Mouse (Mus musculus) limb, embryonic 13.5 days (tissue): ENCODE data around the gene Tmcc1. TPM values are rescaled to one million over a fixed set of nuclear protein-coding genes. Genes with fewer than 3 reads are reported as not detected.
"Not testable (repeated sequence)": the region's sequence is repeated elsewhere in the genome, so short reads cannot be mapped to it uniquely, and the experiment has no call there.

Experiments used
- ATAC-seq: fragments of 200-750 bp; cut with Nextera tagmentation; 2 replicates; pipeline ENCODE4 v1.8.0; 2017; ENCODE audit warnings: low read depth, moderate number of reproducible peaks, moderate TSS enrichment; ENCODE audit not compliant: low FRiP score
- H3K27ac ChIP-seq: fragments of 300-500 bp; sonication (generic); 2 replicates; pipeline ENCODE4 v1.5.1; 2015; ENCODE audit warnings: inconsistent platforms, mild to moderate bottlenecking, moderate library complexity
- H3K27me3 ChIP-seq: fragments of 300-500 bp; sonication (generic); 2 replicates; pipeline ENCODE4 v1.6.1; 2015; ENCODE audit warnings: mild to moderate bottlenecking, inconsistent platforms
- H3K36me3 ChIP-seq: fragments of 300-500 bp; sonication (generic); 2 replicates; pipeline ENCODE4 v1.6.1; 2015; ENCODE audit warnings: inconsistent platforms, mild to moderate bottlenecking, moderate library complexity
- H3K4me1 ChIP-seq: fragments of 300-500 bp; sonication (generic); 2 replicates; pipeline ENCODE4 v1.6.1; 2015; ENCODE audit warnings: inconsistent platforms
- H3K4me2 ChIP-seq: fragments of 300-500 bp; sonication (generic); replicated peaks from 2 replicates; pipeline ENCODE4 v1.6.1; 2015; ENCODE audit warnings: inconsistent platforms, mild to moderate bottlenecking, moderate library complexity
- H3K4me3 ChIP-seq: fragments of 300-500 bp; sonication (generic); 2 replicates; pipeline ENCODE4 v1.5.1; 2015; ENCODE audit warnings: moderate library complexity, mild to moderate bottlenecking, inconsistent platforms
- H3K9ac ChIP-seq: fragments of 300-500 bp; sonication (generic); 2 replicates; pipeline ENCODE4 v1.6.1; 2015; ENCODE audit warnings: mild to moderate bottlenecking, inconsistent platforms
- H3K9me3 ChIP-seq: fragments of 300-500 bp; sonication (generic); 2 replicates; pipeline ENCODE4 v1.6.1; 2016; ENCODE audit warnings: inconsistent platforms
- WGBS: fragments of 180-500 bp; shearing (Covaris S2); methylation state at CpG from one replicate; pipeline ENCODE4 v1.1.7; 2015; 5-methylcytosine and 5-hydroxymethylcytosine counted together
- polyA plus RNA-seq: library from polyadenylated mRNA; unstranded; fragments of >200 nt; fragmentation: Nextera tagmentation; extraction: Ambion mirVana; gene quantifications from 2 replicates; pipeline ENCODE4 v1.2.1, GENCODE M21; 2015

The Tmcc1 gene
- polyA plus RNA-seq, 1 experiment from 2014 or later, result 18.8 TPM

GRCm38 (mm10) chr6:116070558-116070957, 122.7 kb downstream of the Tmcc1 start:
- WGBS, result 90% methylated on average over 3 of the region's 3 CpGs

GRCm38 (mm10) chr6:116063516-116063915, 129.8 kb downstream of the Tmcc1 start:
- no peak overlapping the region for H3K4me2 ChIP-seq

More at GRCm38 (mm10) chr6:116070558-116070957, 122.7 kb downstream of the Tmcc1 start:
- no peaks in the 10 kb centered on the region for H3K27me3 ChIP-seq
- no peak overlapping the region for H3K27ac ChIP-seq
- no peaks in the 10 kb centered on the region for H3K9me3 ChIP-seq
- H3K4me1 ChIP-seq, result no peaks in the 10 kb centered on the region
- no peak overlapping the region for H3K4me2 ChIP-seq
- H3K36me3 ChIP-seq, result no peaks in the 10 kb centered on the region
- ATAC-seq, result no peak
- no peak overlapping the region for H3K4me3 ChIP-seq
- no peak overlapping the region for H3K9ac ChIP-seq

DNA sequence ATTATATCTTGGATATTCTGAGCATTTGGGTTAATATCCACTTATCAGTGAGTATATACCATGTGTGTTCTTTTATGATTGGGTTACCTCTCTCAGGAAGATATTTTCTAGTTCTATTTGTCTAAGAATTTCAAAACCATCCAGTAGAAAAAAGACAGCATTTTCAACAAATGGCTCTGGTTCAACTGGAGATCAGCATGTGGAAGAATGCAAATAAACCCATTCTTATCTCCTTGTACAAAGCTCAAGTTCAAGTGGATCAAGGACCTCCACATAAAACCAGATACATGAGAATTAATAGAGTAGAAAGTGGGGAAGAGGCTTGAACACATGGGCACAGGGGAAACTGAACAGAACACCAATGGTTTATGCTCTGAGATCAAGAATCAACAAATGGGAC, 133.7 kb downstream of the Tmcc1 start:
- not testable (repeated sequence) for ATAC-seq, H3K27ac ChIP-seq, H3K4me2 ChIP-seq, H3K4me3 ChIP-seq, H3K27me3 ChIP-seq, H3K36me3 ChIP-seq, H3K9me3 ChIP-seq, H3K4me1 ChIP-seq, H3K9ac ChIP-seq

More at GRCm38 (mm10) chr6:116063516-116063915, 129.8 kb downstream of the Tmcc1 start:
- 86% methylated on average over 1 of the region's 1 CpGs for WGBS
- Histone ChIP-seq H3K9ac (no peak overlapping the region), H3K27me3 (no peaks in the 10 kb centered on the region), H3K4me3 (no peak overlapping the region), H3K27ac (no peak overlapping the region), H3K4me1 (no peaks in the 10 kb centered on the region), H3K36me3 (no peaks in the 10 kb centered on the region), H3K9me3 (no peaks in the 10 kb centered on the region)
- no peak for ATAC-seq

GRCm38 (mm10) chr6:116058541-116059300, 134.6 kb downstream of the Tmcc1 start:
- Histone ChIP-seq H3K4me1 (0 out of 2 replicates have a peak, but pooled peaks cover 10% of the 10 kb centered on the region), H3K4me2 (no peak overlapping the region), H3K36me3 (no peaks in the 10 kb centered on the region), H3K9ac (no peak overlapping the region), H3K27me3 (no peaks in the 10 kb centered on the region), H3K4me3 (no peak overlapping the region), H3K9me3 (no peaks in the 10 kb centered on the region), H3K27ac (no peak overlapping the region)
- ATAC-seq, result no peak
- 73% methylated on average over 3 of the region's 3 CpGs for WGBS

- ATAC-seq, result no peak
Observed at GRCm38 (mm10) chr6:116056676-116057264, 136.5 kb downstream of the Tmcc1 start.

GRCm38 (mm10) chr6:116055766-116056165, 137.5 kb downstream of the Tmcc1 start:
- H3K9me3 ChIP-seq, result no peaks in the 10 kb centered on the region
- no peak overlapping the region for H3K9ac ChIP-seq
- H3K36me3 ChIP-seq, result no peaks in the 10 kb centered on the region
- WGBS, result 93% methylated on average over 2 of the region's 2 CpGs
- no peak overlapping the region for H3K4me2 ChIP-seq
- no peak for ATAC-seq
- no peaks in the 10 kb centered on the region for H3K27me3 ChIP-seq
- H3K4me1 ChIP-seq, result 0 out of 2 replicates have a peak, but pooled peaks cover 10% of the 10 kb centered on the region
- no peak overlapping the region for H3K4me3 ChIP-seq
- no peak overlapping the region for H3K27ac ChIP-seq

More at GRCm38 (mm10) chr6:116056676-116057264, 136.5 kb downstream of the Tmcc1 start:
- no peak overlapping the region for H3K9ac ChIP-seq
- no peaks in the 10 kb centered on the region for H3K36me3 ChIP-seq
- no peak overlapping the region for H3K4me3 ChIP-seq
- H3K4me2 ChIP-seq, result peak overlapping the region; percentile 14; the same call in 1 of the 2 replicates
- H3K9me3 ChIP-seq, result no peaks in the 10 kb centered on the region
- H3K4me1 ChIP-seq, result 0 out of 2 replicates have a peak, but pooled peaks cover 10% of the 10 kb centered on the region
- no peaks in the 10 kb centered on the region for H3K27me3 ChIP-seq
- 28% methylated on average over 13 of the region's 13 CpGs for WGBS
- H3K27ac ChIP-seq, result no peak overlapping the region

GRCm38 (mm10) chr6:116055001-116055471, 138.2 kb downstream of the Tmcc1 start:
- H3K27ac ChIP-seq, result no peak overlapping the region
- no peak overlapping the region for H3K4me2 ChIP-seq
- 0 out of 2 replicates have a peak, but pooled peaks cover 10% of the 10 kb centered on the region for H3K4me1 ChIP-seq
- no peak overlapping the region for H3K4me3 ChIP-seq
- no peak for ATAC-seq
- no peak overlapping the region for H3K9ac ChIP-seq
- no peaks in the 10 kb centered on the region for H3K9me3 ChIP-seq
- WGBS, result 77% methylated on average over 1 of the region's 1 CpGs
- H3K27me3 ChIP-seq, result no peaks in the 10 kb centered on the region
- no peaks in the 10 kb centered on the region for H3K36me3 ChIP-seq

GRCm38 (mm10) chr6:116047896-116048295, 145.4 kb downstream of the Tmcc1 start:
- no peaks in the 10 kb centered on the region for H3K9me3 ChIP-seq
- ATAC-seq, result no peak
- 84% methylated on average over 1 of the region's 1 CpGs for whole genome bisulfite sequencing
- H3K27ac ChIP-seq, result no peak overlapping the region
- peaks cover 7% of the 10 kb centered on the region for H3K36me3 ChIP-seq
- no peak overlapping the region for H3K4me3 ChIP-seq
- H3K27me3 ChIP-seq, result no peaks in the 10 kb centered on the region
- no peak overlapping the region for H3K9ac ChIP-seq
- no peak overlapping the region for H3K4me2 ChIP-seq
- H3K4me1 ChIP-seq, result no peaks in the 10 kb centered on the region

DNA sequence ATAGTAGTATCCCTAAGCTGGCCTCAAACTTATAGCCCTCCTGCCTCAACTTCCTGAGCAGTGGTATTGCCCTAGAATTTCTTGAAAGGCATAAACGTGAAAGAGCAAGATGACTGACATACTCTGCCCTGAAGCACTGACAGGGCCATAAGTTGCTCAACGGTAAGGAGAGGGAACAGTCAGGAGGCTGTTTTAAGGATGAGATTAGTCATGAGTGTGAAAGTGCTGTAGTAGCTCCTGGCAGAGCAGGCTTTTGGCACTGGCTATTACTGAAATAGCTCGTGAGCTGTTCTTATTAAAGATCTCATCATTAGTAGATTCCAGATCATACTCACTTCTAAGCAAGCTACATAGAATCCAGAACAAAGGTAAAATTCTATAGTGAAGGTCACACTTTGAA, 145.9 kb downstream of the Tmcc1 start:
- H3K9me3 ChIP-seq, result peaks cover 3% of the 10 kb centered on the region

GRCm38 (mm10) chr6:116044039-116044438, 149.2 kb downstream of the Tmcc1 start:
- 86% methylated on average over 2 of the region's 2 CpGs for WGBS
- H3K9ac ChIP-seq, result no peak overlapping the region
- peaks cover 12% of the 10 kb centered on the region for H3K36me3 ChIP-seq
- H3K4me2 ChIP-seq, result no peak overlapping the region
- H3K4me3 ChIP-seq, result no peak overlapping the region
- H3K27me3 ChIP-seq, result no peaks in the 10 kb centered on the region
- no peak overlapping the region for H3K27ac ChIP-seq
- no peak for ATAC-seq
- H3K4me1 ChIP-seq, result no peaks in the 10 kb centered on the region
- H3K9me3 ChIP-seq, result peaks cover 3% of the 10 kb centered on the region

More for the DNA sequence above, 145.9 kb downstream of the Tmcc1 start:
- Histone ChIP-seq H3K27me3 (no peaks in the 10 kb centered on the region), H3K4me1 (no peaks in the 10 kb centered on the region), H3K9ac (no peak overlapping the region), H3K4me3 (no peak overlapping the region), H3K27ac (no peak overlapping the region), H3K4me2 (no peak overlapping the region), H3K36me3 (peaks cover 12% of the 10 kb centered on the region)
- no peak for ATAC-seq
- 77% methylated on average over 3 of the region's 3 CpGs for WGBS

GRCm38 (mm10) chr6:116038222-116038621, 155.1 kb downstream of the Tmcc1 start:
- 90% methylated on average over 2 of the region's 2 CpGs for WGBS

DNA sequence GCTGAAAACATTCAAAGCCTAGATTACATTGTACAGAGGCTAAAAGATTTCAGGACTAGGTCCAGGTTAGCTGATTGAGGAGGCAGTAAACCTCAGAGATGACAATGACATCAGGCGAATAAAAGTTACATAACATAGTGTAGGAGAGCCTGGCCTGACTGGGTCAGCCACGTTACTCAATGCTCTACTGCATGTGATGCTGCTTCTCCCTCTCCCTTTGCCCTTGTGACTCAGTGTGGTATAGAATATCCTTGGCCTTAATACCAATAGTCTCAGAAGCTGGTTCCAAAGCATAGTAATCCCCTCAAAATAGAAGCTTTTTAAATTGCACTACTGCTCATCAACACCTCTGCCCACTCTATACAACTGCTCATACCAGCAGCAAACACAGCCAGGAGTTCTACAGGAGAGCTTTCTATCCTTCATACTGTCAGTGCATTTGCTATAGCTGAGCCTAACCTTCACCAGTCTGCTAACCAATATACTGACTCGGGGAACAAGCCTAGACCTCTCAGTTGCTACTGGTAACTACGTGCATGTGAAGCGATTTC, 155.9 kb downstream of the Tmcc1 start:
- H3K9me3 ChIP-seq, result no peaks in the 10 kb centered on the region
- H3K4me1 ChIP-seq, result no peaks in the 10 kb centered on the region
- no peak overlapping the region for H3K4me2 ChIP-seq
- no peak overlapping the region for H3K9ac ChIP-seq
- no peak overlapping the region for H3K4me3 ChIP-seq
- no peak overlapping the region for H3K27ac ChIP-seq
- H3K27me3 ChIP-seq, result no peaks in the 10 kb centered on the region
- 88% methylated on average over 5 of the region's 5 CpGs for WGBS
- H3K36me3 ChIP-seq, result peaks cover 5% of the 10 kb centered on the region; the same call in 1 of the 2 replicates
- ATAC-seq, result no peak

More at GRCm38 (mm10) chr6:116038222-116038621, 155.1 kb downstream of the Tmcc1 start:
- no peak for ATAC-seq
- Histone ChIP-seq H3K9ac (no peak overlapping the region), H3K36me3 (peaks cover 13% of the 10 kb centered on the region), H3K27me3 (no peaks in the 10 kb centered on the region), H3K4me1 (no peaks in the 10 kb centered on the region), H3K4me3 (no peak overlapping the region), H3K4me2 (no peak overlapping the region), H3K27ac (no peak overlapping the region), H3K9me3 (peaks cover 3% of the 10 kb centered on the region)
